In genomic region chr4:13408196-13408640, GRCm38 (mm10) we compare ENCODE assay signal across 13 mouse cellular contexts.
A peak's percentile ranks its signal among the peaks of the same experiment; 100 is the strongest.
DNase-seq lines count a peak whose midpoint lies in the region; ATAC-seq lines count a peak whose summit lies in the region.
"Had no signal": no experiment of that assay in that cellular context is flagged by ENCODE, and none has a peak within 500 bp of the region (broad histone marks: within the 10 kb centered on the region; RNA-seq: fewer than 3 reads in every experiment).

No protein-coding gene starts in this region.

- ATAC-seq in hindbrain, embryonic 11.5 days (ENCODE audit: low FRiP score) = peak; percentile 88
- peak; percentile 62; the same call in 1 of the 2 replicates for ATAC-seq in midbrain, embryonic 14.5 days (ENCODE audit: low FRiP score, low TSS enrichment)

- no peaks in the 10 kb centered on the region for H3K36me3 ChIP-seq in hindbrain, embryonic 11.5 days (ENCODE audit: control insufficient read depth, insufficient read depth, low read length)
- no peaks in the 10 kb centered on the region for H3K36me3 ChIP-seq in midbrain, embryonic 14.5 days (ENCODE audit: control insufficient read depth, insufficient read depth, low read length)
- H3K36me3 ChIP-seq: G1E had no signal

- H3K9me3 ChIP-seq in hindbrain, embryonic 11.5 days (ENCODE audit: control insufficient read depth, low read length) = no peaks in the 10 kb centered on the region
- H3K9me3 ChIP-seq in midbrain, embryonic 14.5 days (ENCODE audit: control insufficient read depth, low read length) = no peaks in the 10 kb centered on the region
- H3K9me3 ChIP-seq: G1E had no signal

- 31% methylated on average over 9 of the region's 9 CpGs for WGBS in hindbrain, embryonic 11.5 days
- 15% methylated on average over 9 of the region's 9 CpGs for WGBS in midbrain, embryonic 14.5 days

- peak overlapping the region; percentile 27; the same call in 1 of the 2 replicates for H3K27ac ChIP-seq in hindbrain, embryonic 11.5 days (ENCODE audit: low read depth, low read length)
- peak overlapping the region; percentile 71 for H3K27ac ChIP-seq in midbrain, embryonic 14.5 days (replicated peaks; ENCODE audit: low read depth, low read length)

- no peak overlapping the region for H3K9ac ChIP-seq in hindbrain, embryonic 11.5 days (ENCODE audit: low read depth, low read length)
- 0 out of 2 replicates have a peak overlapping the region, but pooled peaks have one; percentile 24 for H3K9ac ChIP-seq in midbrain, embryonic 14.5 days (replicated peaks; ENCODE audit: low read length)

- H3K4me3 ChIP-seq in hindbrain, embryonic 11.5 days (ENCODE audit: low read depth, low read length) = no peak overlapping the region
- H3K4me3 ChIP-seq in midbrain, embryonic 14.5 days (replicated peaks; ENCODE audit: low read depth, low read length) = no peak overlapping the region

- H3K4me1 ChIP-seq in hindbrain, embryonic 11.5 days (replicated peaks; ENCODE audit: control insufficient read depth, insufficient read depth, low read length) = no peaks in the 10 kb centered on the region
- peaks cover 21% of the 10 kb centered on the region; the same call in 1 of the 2 replicates for H3K4me1 ChIP-seq in midbrain, embryonic 14.5 days (ENCODE audit: control insufficient read depth, insufficient read depth, low read length)

- H3K27me3 ChIP-seq in hindbrain, embryonic 11.5 days (ENCODE audit: control insufficient read depth, insufficient read depth, low read length) = no peaks in the 10 kb centered on the region
- no peaks in the 10 kb centered on the region for H3K27me3 ChIP-seq in midbrain, embryonic 14.5 days (ENCODE audit: control insufficient read depth, insufficient read depth, low read length)

- H3K4me2 ChIP-seq in hindbrain, embryonic 11.5 days (replicated peaks; ENCODE audit: low read depth, low read length) = no peak overlapping the region
- H3K4me2 ChIP-seq in midbrain, embryonic 14.5 days (ENCODE audit: low read length) = peak overlapping the region; percentile 42

- DNase-seq in cerebellum, postnatal 14 days = peak; percentile 49 to 62
- no peak for DNase-seq in cerebellum, adult 11 months
- DNase-seq in Muller cell, postnatal 12 days (ENCODE audit: inconsistent ontology term) = peak; percentile 12
- peak; percentile 42 for DNase-seq in hindbrain, embryonic 11.5 days (ENCODE audit: low spot score)
- peak; percentile 67 for DNase-seq in midbrain, embryonic 14.5 days
- DNase-seq in adrenal gland, postnatal 25 days = no peak
- no peak for DNase-seq in gastrocnemius, adult 8-10 months (ENCODE audit: low spot score in 2 of 2)
- no peak for DNase-seq in kidney, adult 18-20 months
- DNase-seq: cerebellum, adult 18-20 months; kidney, postnatal 36 days; lung, postnatal 36 days; spleen, adult 18-20 months had no signal

Comparison
In these comparisons a context has a peak if more than half of its experiments do, and no peak if none do; other contexts are left out.
1. DNase-seq: peak in cerebellum, postnatal 14 days (2 of 2), Muller cell, postnatal 12 days (single experiment), hindbrain, embryonic 11.5 days (single experiment) and midbrain, embryonic 14.5 days (single experiment); none in cerebellum, adult 11 months (single experiment), adrenal gland, postnatal 25 days (single experiment), gastrocnemius, adult 8-10 months (0 of 2) and kidney, adult 18-20 months (single experiment).